Mouse (Mus musculus) right cerebral cortex, postnatal 4 days (tissue): Measurements from ENCODE around the gene Ctnnd2.

Experiments
- DNase-seq: peaks from one replicate; pipeline ENCODE4 v3.0.0-alpha.2; 2022

Gene Ctnnd2

GRCm38 (mm10) chr15:30897342-30897741 is 724.9 kb downstream of the Ctnnd2 start:
- DNase-seq, result no peak

- DNase-seq, result no peak
Measured at GRCm38 (mm10) chr15:30908027-30908426, 735.6 kb downstream of the Ctnnd2 start.

GRCm38 (mm10) chr15:30913360-30913759 is 741.0 kb downstream of the Ctnnd2 start:
- DNase-seq, result no peak

GRCm38 (mm10) chr15:30925838-30926237 is 753.4 kb downstream of the Ctnnd2 start:
- DNase-seq, result no peak

GRCm38 (mm10) chr15:30927632-30928031 is 755.2 kb downstream of the Ctnnd2 start:
- peak; percentile 55 for DNase-seq

GRCm38 (mm10) chr15:30931906-30932305 is 759.5 kb downstream of the Ctnnd2 start:
- DNase-seq, result no peak

GRCm38 (mm10) chr15:30945863-30946262 is 773.5 kb downstream of the Ctnnd2 start:
- no peak for DNase-seq

- no peak for DNase-seq
Measured at GRCm38 (mm10) chr15:30958513-30958912, 786.1 kb downstream of the Ctnnd2 start.

- DNase-seq, result no peak
Measured at GRCm38 (mm10) chr15:30962421-30963160, 790.2 kb downstream of the Ctnnd2 start.

GRCm38 (mm10) chr15:30964046-30964445 is 791.7 kb downstream of the Ctnnd2 start:
- no peak for DNase-seq

GRCm38 (mm10) chr15:30964865-30965679 is 792.7 kb downstream of the Ctnnd2 start:
- DNase-seq, result no peak

- DNase-seq, result no peak
Measured at GRCm38 (mm10) chr15:30966826-30967225, 794.4 kb downstream of the Ctnnd2 start.

GRCm38 (mm10) chr15:30974436-30974835 is 802.0 kb downstream of the Ctnnd2 start:
- DNase-seq, result no peak

- DNase-seq, result no peak
Measured at GRCm38 (mm10) chr15:30974991-30975775, 802.8 kb downstream of the Ctnnd2 start.

GRCm38 (mm10) chr15:30977166-30977740 is 804.9 kb downstream of the Ctnnd2 start:
- DNase-seq, result no peak

- no peak for DNase-seq
Measured at GRCm38 (mm10) chr15:30986890-30987289, 814.5 kb downstream of the Ctnnd2 start.

- no peak for DNase-seq
Measured at GRCm38 (mm10) chr15:30990421-30991252, 818.2 kb downstream of the Ctnnd2 start.

GRCm38 (mm10) chr15:30992357-30992756 is 820.0 kb downstream of the Ctnnd2 start:
- DNase-seq, result no peak

- no peak for DNase-seq
Measured at GRCm38 (mm10) chr15:30992901-30993300, 820.5 kb downstream of the Ctnnd2 start.

GRCm38 (mm10) chr15:30995346-30995745 is 823.0 kb downstream of the Ctnnd2 start:
- no peak for DNase-seq

- DNase-seq, result no peak
Measured at GRCm38 (mm10) chr15:31004468-31004867, 832.1 kb downstream of the Ctnnd2 start.

- no peak for DNase-seq
Measured at GRCm38 (mm10) chr15:31004976-31005375, 832.6 kb downstream of the Ctnnd2 start.
